ENCODE assay signal across 8 mouse cellular contexts in genomic region chr9:65676358-65677118, GRCm38 (mm10). TPM values are rescaled to one million over a fixed set of nuclear protein-coding genes. Genes with fewer than 3 reads are reported as not detected.
DNase-seq lines count a peak whose midpoint lies in the region; ATAC-seq and TF ChIP-seq lines count a peak whose summit lies in the region.

No protein-coding gene starts in this region.

- peak overlapping the region; percentile 74 for H3K4me3 ChIP-seq in G1E (ENCODE audit: low read depth, low read length)
- peak overlapping the region; percentile 67 for H3K4me3 ChIP-seq in forebrain, postnatal 0 days (ENCODE audit: low read depth, low read length)
- peak overlapping the region; percentile 65 for H3K4me3 ChIP-seq in lung, embryonic 16.5 days (ENCODE audit: low read length)

- peak; percentile 92 for DNase-seq in G1E (ENCODE audit: low spot score)
- peak; percentile 98 for DNase-seq in cerebellum, adult 18-20 months
- DNase-seq in forebrain, postnatal 0 days = peak; percentile 97
- DNase-seq in layer of hippocampus, adult 9-10 months (ENCODE audit: low spot score) = peak; percentile 84
- peak; percentile 91 for DNase-seq in ovary, postnatal 10 days (ENCODE audit: low spot score)
- peak; percentile 92 to 93 for DNase-seq in thymus, postnatal 10 days (ENCODE audit: low spot score in 2 of 2)

- H3K36me3 ChIP-seq in G1E (replicated peaks) = peaks cover 16% of the 10 kb centered on the region
- H3K36me3 ChIP-seq in forebrain, postnatal 0 days (ENCODE audit: insufficient read depth) = no peaks in the 10 kb centered on the region
- no peaks in the 10 kb centered on the region for H3K36me3 ChIP-seq in lung, embryonic 16.5 days (ENCODE audit: control insufficient read depth, insufficient read depth, low read length)

- peak overlapping the region; percentile 80 for H3K9ac ChIP-seq in forebrain, postnatal 0 days
- H3K9ac ChIP-seq in lung, embryonic 16.5 days (ENCODE audit: low read length) = peak overlapping the region; percentile 76

- 0% methylated on average over 35 of the region's 51 CpGs for WGBS in forebrain, postnatal 0 days
- under 1% methylated on average over 36 of the region's 51 CpGs for WGBS in lung, embryonic 16.5 days

- no peak for TF ChIP-seq CTCF in G1E (IDR thresholded peaks at IDR 0.05; ENCODE audit: low read depth, low read length)
- 0 out of 2 replicates have a peak, but pooled peaks have one; percentile 11 for TF ChIP-seq CTCF in forebrain, postnatal 0 days (IDR thresholded peaks at IDR 0.05; ENCODE audit: low read depth)

- H3K4me2 ChIP-seq in forebrain, postnatal 0 days (ENCODE audit: low read depth) = peak overlapping the region; percentile 88
- peak overlapping the region; percentile 76 for H3K4me2 ChIP-seq in lung, embryonic 16.5 days (ENCODE audit: low read depth, low read length)

- H3K27ac ChIP-seq in forebrain, postnatal 0 days (ENCODE audit: low read depth, low read length) = peak overlapping the region; percentile 75
- peak overlapping the region; percentile 81 for H3K27ac ChIP-seq in lung, embryonic 16.5 days (ENCODE audit: low read length)

- H3K9me3 ChIP-seq in G1E (replicated peaks) = no peaks in the 10 kb centered on the region
- H3K9me3 ChIP-seq in forebrain, postnatal 0 days (ENCODE audit: low read length) = no peaks in the 10 kb centered on the region
- H3K9me3 ChIP-seq in lung, embryonic 16.5 days (ENCODE audit: control insufficient read depth, low read length) = no peaks in the 10 kb centered on the region

- ATAC-seq in G1E (ENCODE audit: extremely low read depth, insufficient number of reproducible peaks, low FRiP score, poor library complexity, severe bottlenecking) = peak; percentile 98
- peak; percentile 99 for ATAC-seq in forebrain, postnatal 0 days
- ATAC-seq in hematopoietic stem cell, adult 5-6 weeks (replicated peaks in 1 of 2; ENCODE audit: insufficient read depth in 1 of 2, low FRiP score in 2 of 2, low TSS enrichment in 1 of 2, low read depth in 1 of 2, poor library complexity in 2 of 2, severe bottlenecking in 2 of 2) = peak; percentile 91 to 98
- peak; percentile 94 for ATAC-seq in lung, embryonic 16.5 days (ENCODE audit: low read depth)

- H3K4me1 ChIP-seq in G1E (ENCODE audit: insufficient read depth, low read depth, low read length) = peaks cover 33% of the 10 kb centered on the region
- H3K4me1 ChIP-seq in forebrain, postnatal 0 days (ENCODE audit: insufficient read depth) = peaks cover 31% of the 10 kb centered on the region
- H3K4me1 ChIP-seq in lung, embryonic 16.5 days (replicated peaks; ENCODE audit: control insufficient read depth, insufficient read depth, low read length) = peaks cover 42% of the 10 kb centered on the region

- H3K27me3 ChIP-seq in G1E (ENCODE audit: insufficient read depth, low read length) = no peaks in the 10 kb centered on the region
- H3K27me3 ChIP-seq in forebrain, postnatal 0 days (ENCODE audit: insufficient read depth, low read length) = no peaks in the 10 kb centered on the region
- H3K27me3 ChIP-seq in lung, embryonic 16.5 days (ENCODE audit: control insufficient read depth, insufficient read depth, low read depth, low read length) = no peaks in the 10 kb centered on the region

RNA-seq across cellular contexts. Expression of gene Oaz2, which starts 8.7 kb away (rescaled TPM):
- total RNA-seq in G1E (2014; fragmentation: Nextera tagmentation) = 12.0 and 16.2 TPM in 2 replicates
- total RNA-seq in G1E (2017) = 39.3 and 43.0 TPM in 2 replicates
- 85.7 and 118 TPM in 2 replicates for polyA plus RNA-seq in G1E (2012)
- total RNA-seq in forebrain, postnatal 0 days (2014; rRNA removed) = 284 and 301 TPM in 2 replicates
- polyA plus RNA-seq in forebrain, postnatal 0 days (2015; fragmentation: Nextera tagmentation; extraction: Ambion mirVana) = 374 and 392 TPM in 2 replicates
- total RNA-seq in hematopoietic stem cell, adult 5-6 weeks (2017) = 58.5 and 66.4 TPM in 2 replicates
- polyA plus RNA-seq in lung, embryonic 16.5 days (2015; fragmentation: Nextera tagmentation; extraction: Ambion mirVana) = 455 and 472 TPM in 2 replicates

RNA-seq across cellular contexts. Expression of gene Rbpms2, which starts 47.1 kb away (rescaled TPM):
- total RNA-seq in G1E (2014; fragmentation: Nextera tagmentation) (not detected in 2 replicates), G1E (2017) (0.33 and 0.81 TPM in 2 replicates)
- polyA plus RNA-seq in G1E (2012) = 0.13 and 0.21 TPM in 2 replicates
- 1.6 and 2.4 TPM in 2 replicates for total RNA-seq in forebrain, postnatal 0 days (2014; rRNA removed)
- 2.8 and 3.3 TPM in 2 replicates for polyA plus RNA-seq in forebrain, postnatal 0 days (2015; fragmentation: Nextera tagmentation; extraction: Ambion mirVana)
- 1.7 and 1.8 TPM in 2 replicates for total RNA-seq in hematopoietic stem cell, adult 5-6 weeks (2017)
- 10.8 and 14.1 TPM in 2 replicates for polyA plus RNA-seq in lung, embryonic 16.5 days (2015; fragmentation: Nextera tagmentation; extraction: Ambion mirVana)

Comparison
In these comparisons a context has a peak if more than half of its experiments do, and no peak if none do; other contexts are left out.
1. Peak in every context shown above with its lines: DNase-seq, ATAC-seq, H3K4me3 ChIP-seq and H3K27ac ChIP-seq.